Mouse (Mus musculus) midbrain, embryonic 16.5 days (tissue): ENCODE measurements around the gene Wdr72. TPM values are rescaled to one million over a fixed set of nuclear protein-coding genes. Genes with fewer than 3 reads are reported as not detected.

Experiments
- ATAC-seq: fragments of 200-750 bp; cut with Nextera tagmentation; 2 replicates; pipeline ENCODE4 v1.8.0; 2017; ENCODE audit warnings: moderate TSS enrichment
- H3K27ac ChIP-seq: fragments of 300-500 bp; sonication (generic); 2 replicates; pipeline ENCODE4 v1.5.1; 2014; ENCODE audit warnings: mild to moderate bottlenecking, low read length, mixed read lengths
- H3K27me3 ChIP-seq: fragments of 300-500 bp; sonication (generic); 2 replicates; pipeline ENCODE4 v1.6.1; 2014; ENCODE audit warnings: low read depth, low read length, mixed read lengths; ENCODE audit not compliant: control insufficient read depth, insufficient read depth
- H3K36me3 ChIP-seq: fragments of 300-500 bp; sonication (generic); 2 replicates; pipeline ENCODE4 v1.6.1; 2014; ENCODE audit warnings: mild to moderate bottlenecking, low read length, moderate library complexity, mixed read lengths; ENCODE audit not compliant: control insufficient read depth, insufficient read depth
- H3K4me1 ChIP-seq: fragments of 300-500 bp; sonication (generic); 2 replicates; pipeline ENCODE4 v1.6.1; 2014; ENCODE audit warnings: mild to moderate bottlenecking, low read length, mixed read lengths; ENCODE audit not compliant: control insufficient read depth, insufficient read depth
- H3K4me2 ChIP-seq: fragments of 300-500 bp; sonication (generic); 2 replicates; pipeline ENCODE4 v1.6.1; 2014; ENCODE audit warnings: mild to moderate bottlenecking, low read length, mixed read lengths
- H3K4me3 ChIP-seq: fragments of 300-500 bp; sonication (generic); 2 replicates; pipeline ENCODE4 v1.5.1; 2014; ENCODE audit warnings: low read depth, mild to moderate bottlenecking, low read length, moderate library complexity, mixed read lengths
- H3K9ac ChIP-seq: fragments of 300-500 bp; sonication (generic); 2 replicates; pipeline ENCODE4 v1.6.1; 2014; ENCODE audit warnings: low read depth, low read length, mixed read lengths
- H3K9me3 ChIP-seq: fragments of 300-500 bp; sonication (generic); replicated peaks from 2 replicates; pipeline ENCODE4 v1.6.1; 2014; ENCODE audit warnings: mild to moderate bottlenecking, low read length, mixed read lengths; ENCODE audit not compliant: control insufficient read depth, poor library complexity, severe bottlenecking
- WGBS: fragments of 180-500 bp; shearing (Covaris S2); extraction: QIAGEN DNeasy Blood & Tissue Kit; methylation state at CpG from one replicate; pipeline ENCODE4 v1.1.7; 2014; 5-methylcytosine and 5-hydroxymethylcytosine counted together
- polyA plus RNA-seq: library from polyadenylated mRNA; unstranded; fragments of >200 nt; fragmentation: Nextera tagmentation; extraction: Ambion mirVana; gene quantifications from 2 replicates; pipeline ENCODE4 v1.2.1, GENCODE M21; 2015

The Wdr72 gene
- polyA plus RNA-seq, 1 experiment from 2014 or later: 0.43 TPM

- H3K27me3 ChIP-seq: no peaks in the 10 kb centered on the region
- 93% methylated on average over 9 of the region's 9 CpGs for WGBS
- no peaks in the 10 kb centered on the region for H3K36me3 ChIP-seq
- H3K27ac ChIP-seq: no peak overlapping the region
- H3K4me2 ChIP-seq: no peak overlapping the region
- H3K9me3 ChIP-seq: no peaks in the 10 kb centered on the region
- H3K4me3 ChIP-seq: no peak overlapping the region
- no peaks in the 10 kb centered on the region; the same call in 1 of the 2 replicates for H3K4me1 ChIP-seq
- no peak overlapping the region for H3K9ac ChIP-seq
- ATAC-seq: no peak
Observed at GRCm38 (mm10) chr9:74112526-74112925, 2.4 kb downstream of the Wdr72 start.

DNA sequence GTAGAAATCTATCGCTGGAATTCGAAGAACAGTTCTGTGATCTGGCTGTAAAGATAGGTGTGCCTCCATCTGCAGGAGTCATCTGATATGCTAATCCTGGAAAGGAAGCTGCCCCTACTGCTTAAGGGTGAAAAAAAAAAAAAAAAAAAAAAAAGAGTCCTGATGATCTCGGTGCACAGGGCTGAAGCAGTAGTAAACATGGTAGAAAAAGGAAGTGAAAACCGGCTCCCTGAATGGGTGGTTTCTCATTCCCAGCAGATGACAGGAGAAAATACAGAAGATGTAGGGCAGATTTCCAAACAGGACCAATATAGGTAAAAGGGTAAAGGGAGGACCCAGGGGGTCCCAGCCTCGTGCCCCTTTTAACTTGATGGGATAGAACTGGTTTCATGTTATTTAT, 16.1 kb downstream of the Wdr72 start:
- no peaks in the 10 kb centered on the region for H3K27me3 ChIP-seq
- H3K4me3 ChIP-seq: no peak overlapping the region
- no peaks in the 10 kb centered on the region for H3K9me3 ChIP-seq
- H3K4me2 ChIP-seq: no peak overlapping the region
- H3K4me1 ChIP-seq: no peaks in the 10 kb centered on the region
- H3K36me3 ChIP-seq: no peaks in the 10 kb centered on the region
- no peak overlapping the region for H3K27ac ChIP-seq
- no peak for ATAC-seq
- 66% methylated on average over 5 of the region's 5 CpGs for WGBS
- no peak overlapping the region for H3K9ac ChIP-seq

DNA sequence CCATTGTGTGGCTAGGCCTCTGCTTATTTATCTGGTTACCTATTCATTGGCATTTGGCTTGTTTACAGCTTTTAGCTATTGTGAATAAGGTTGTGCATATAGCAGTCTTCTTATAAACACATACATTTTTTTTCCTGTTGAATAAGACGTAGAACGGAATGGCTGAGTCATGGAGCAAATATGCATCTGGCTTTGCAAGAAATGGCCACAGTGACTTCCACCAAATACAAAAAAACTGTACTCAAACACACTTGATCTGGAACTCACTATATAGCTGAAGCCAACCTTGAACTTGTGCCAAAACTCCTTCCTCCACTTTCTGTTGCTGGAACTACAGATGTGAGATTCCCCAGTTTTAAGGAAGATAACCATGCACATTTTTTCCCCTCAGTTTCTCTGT, 23.9 kb downstream of the Wdr72 start:
- no peak overlapping the region for H3K27ac ChIP-seq
- 97% methylated on average over 2 of the region's 2 CpGs for WGBS
- H3K4me1 ChIP-seq: no peaks in the 10 kb centered on the region
- ATAC-seq: no peak
- no peaks in the 10 kb centered on the region for H3K27me3 ChIP-seq
- no peaks in the 10 kb centered on the region for H3K36me3 ChIP-seq
- H3K4me3 ChIP-seq: no peak overlapping the region
- H3K4me2 ChIP-seq: no peak overlapping the region
- no peaks in the 10 kb centered on the region for H3K9me3 ChIP-seq
- H3K9ac ChIP-seq: no peak overlapping the region

DNA sequence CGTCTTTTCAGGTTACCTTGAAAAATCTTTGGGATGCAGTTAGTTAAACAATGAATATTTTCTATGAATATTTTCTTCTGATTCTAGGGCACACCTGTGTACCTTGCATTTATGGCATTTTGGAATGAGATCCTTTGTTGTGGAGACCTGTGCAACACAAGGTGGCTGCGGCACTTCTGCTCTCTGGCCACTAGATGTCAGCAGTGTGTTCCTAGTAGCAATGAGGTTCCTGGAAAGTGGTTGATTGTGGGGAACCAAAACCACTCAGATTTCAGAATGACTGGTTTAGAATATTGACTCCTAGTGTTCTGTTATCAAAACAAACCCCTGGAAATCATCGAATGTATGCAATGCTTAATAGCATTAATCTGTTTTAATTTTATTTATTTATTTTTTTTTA, 31.7 kb downstream of the Wdr72 start:
- WGBS: 7% methylated on average over 3 of the region's 3 CpGs

DNA sequence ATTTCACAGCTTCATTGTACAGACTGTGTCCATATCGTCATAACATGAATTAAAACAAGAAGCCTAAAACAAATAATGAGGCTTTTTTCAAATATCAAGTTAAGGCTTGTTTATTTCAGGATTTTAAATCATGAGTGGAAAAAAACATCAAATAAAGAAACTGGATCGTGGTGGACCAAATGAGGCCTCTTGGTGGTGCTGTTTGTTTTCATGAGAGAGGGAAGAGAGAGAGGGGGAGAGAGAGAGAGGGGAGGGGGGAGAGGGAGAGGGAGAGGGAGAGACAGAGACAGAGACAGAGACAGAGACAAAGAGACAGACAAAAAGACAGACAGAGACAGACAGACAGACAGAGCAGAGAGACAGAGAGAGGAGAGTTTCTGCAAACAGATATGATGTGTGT, 32.5 kb downstream of the Wdr72 start:
- ATAC-seq: no peak
- 43% methylated on average over 2 of the region's 2 CpGs for WGBS
- Histone ChIP-seq H3K27me3 (no peaks in the 10 kb centered on the region), H3K4me2 (no peak overlapping the region), H3K9me3 (no peaks in the 10 kb centered on the region), H3K36me3 (no peaks in the 10 kb centered on the region), H3K4me3 (no peak overlapping the region), H3K4me1 (peaks cover 2% of the 10 kb centered on the region; the same call in 1 of the 2 replicates), H3K9ac (no peak overlapping the region), H3K27ac (no peak overlapping the region)

More for the DNA sequence above, 31.7 kb downstream of the Wdr72 start:
- Histone ChIP-seq H3K4me1 (peaks cover 2% of the 10 kb centered on the region; the same call in 1 of the 2 replicates), H3K27me3 (no peaks in the 10 kb centered on the region), H3K36me3 (no peaks in the 10 kb centered on the region), H3K9ac (no peak overlapping the region), H3K4me3 (no peak overlapping the region), H3K4me2 (no peak overlapping the region), H3K9me3 (no peaks in the 10 kb centered on the region), H3K27ac (no peak overlapping the region)
- peak; percentile 76 for ATAC-seq

- H3K4me1 ChIP-seq: peaks cover 5% of the 10 kb centered on the region; the same call in 1 of the 2 replicates
- 95% methylated on average over 4 of the region's 4 CpGs for WGBS
Observed at GRCm38 (mm10) chr9:74145203-74145602, 35.0 kb downstream of the Wdr72 start.

GRCm38 (mm10) chr9:74148306-74148705, 38.1 kb downstream of the Wdr72 start:
- 20% methylated on average over 8 of the region's 8 CpGs for WGBS
- Histone ChIP-seq H3K4me2 (no peak overlapping the region), H3K27me3 (no peaks in the 10 kb centered on the region)

More at GRCm38 (mm10) chr9:74145203-74145602, 35.0 kb downstream of the Wdr72 start:
- Histone ChIP-seq H3K9me3 (no peaks in the 10 kb centered on the region), H3K27ac (no peak overlapping the region), H3K4me3 (no peak overlapping the region), H3K9ac (no peak overlapping the region), H3K4me2 (no peak overlapping the region), H3K36me3 (no peaks in the 10 kb centered on the region), H3K27me3 (no peaks in the 10 kb centered on the region)
- no peak for ATAC-seq

DNA sequence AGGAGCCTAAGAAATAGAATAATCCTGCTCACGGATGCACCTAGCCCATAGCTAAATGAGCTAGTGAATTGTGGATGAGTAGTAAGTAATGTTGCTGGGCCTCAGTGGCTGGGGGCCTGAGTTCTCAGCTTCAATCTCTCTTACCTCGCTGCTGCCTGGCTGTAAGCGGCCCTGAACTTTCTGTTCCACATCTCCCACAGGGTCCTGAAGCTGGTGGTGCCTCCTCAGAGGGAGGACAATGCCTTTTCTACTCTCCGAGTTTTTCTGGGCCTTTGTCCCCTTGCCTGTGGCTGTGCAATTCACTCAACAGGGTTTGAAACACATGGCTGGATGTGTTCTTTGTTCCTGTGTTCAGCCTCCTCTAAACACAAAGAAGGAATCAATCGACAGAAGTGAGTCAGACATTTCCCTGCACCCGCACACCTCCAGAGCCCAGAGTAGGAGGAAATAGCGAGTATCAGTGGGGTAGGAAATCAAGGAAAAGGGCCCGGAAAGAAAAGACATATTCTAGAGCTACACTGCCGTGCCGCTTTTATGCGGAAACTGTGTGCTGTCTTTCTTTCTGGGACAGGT, 50.3 kb downstream of the Wdr72 start:
- no peak overlapping the region for H3K4me3 ChIP-seq
- H3K4me2 ChIP-seq: no peak overlapping the region
- no peak overlapping the region for H3K9ac ChIP-seq
- 52% methylated on average over 11 of the region's 11 CpGs for WGBS
- no peak overlapping the region for H3K27ac ChIP-seq
- ATAC-seq: no peak
- H3K36me3 ChIP-seq: no peaks in the 10 kb centered on the region
- no peaks in the 10 kb centered on the region for H3K27me3 ChIP-seq
- no peaks in the 10 kb centered on the region for H3K9me3 ChIP-seq
- H3K4me1 ChIP-seq: no peaks in the 10 kb centered on the region

More at GRCm38 (mm10) chr9:74148306-74148705, 38.1 kb downstream of the Wdr72 start:
- H3K36me3 ChIP-seq: no peaks in the 10 kb centered on the region
- H3K4me3 ChIP-seq: no peak overlapping the region
- no peak overlapping the region for H3K9ac ChIP-seq
- peaks cover 3% of the 10 kb centered on the region; the same call in 1 of the 2 replicates for H3K4me1 ChIP-seq
- no peak overlapping the region for H3K27ac ChIP-seq
- no peaks in the 10 kb centered on the region for H3K9me3 ChIP-seq
- no peak for ATAC-seq

GRCm38 (mm10) chr9:74165697-74166096, 55.5 kb downstream of the Wdr72 start:
- H3K4me3 ChIP-seq: no peak overlapping the region
- H3K4me1 ChIP-seq: no peaks in the 10 kb centered on the region; the same call in 1 of the 2 replicates
- H3K27ac ChIP-seq: no peak overlapping the region
- no peak for ATAC-seq
- 91% methylated on average over 2 of the region's 2 CpGs for WGBS
- H3K27me3 ChIP-seq: no peaks in the 10 kb centered on the region
- no peak overlapping the region for H3K4me2 ChIP-seq
- H3K9me3 ChIP-seq: no peaks in the 10 kb centered on the region
- no peaks in the 10 kb centered on the region for H3K36me3 ChIP-seq
- H3K9ac ChIP-seq: no peak overlapping the region
